Mouse (Mus musculus) ES-E14 (cell line): ENCODE measurements at regions not wholly inside any gene's neighbourhood (a gene's known extent, or its start where the extent isn't known, plus 50 kb on each side); places are given as distances from the start of the nearest gene placed in this dataset.
"Not testable (repeated sequence)": the region's sequence is repeated elsewhere in the genome, so short reads cannot be mapped to it uniquely, and the experiment has no call there.

Experiments used
- DNase-seq: peaks from one replicate; pipeline ENCODE4 v3.0.0-alpha.2; 2013; ENCODE audit warnings: low read depth, low spot score
- H3K27ac ChIP-seq: 2 replicates; pipeline ENCODE4 v1.5.1; 2012; ENCODE audit warnings: low read depth, mild to moderate bottlenecking, low read length, moderate library complexity, mixed read lengths; ENCODE audit not compliant: poor library complexity, insufficient read depth, severe bottlenecking
- H3K36me3 ChIP-seq: 2 replicates; pipeline ENCODE4 v1.6.1; 2012; ENCODE audit warnings: mild to moderate bottlenecking, low read length, moderate library complexity, mixed read lengths; ENCODE audit not compliant: control insufficient read depth, poor library complexity, insufficient read depth, severe bottlenecking
- H3K4me1 ChIP-seq, 2 experiments: fragments of 150-350 bp in 1 of 2; sonication (generic) in 1 of 2; 2 replicates each; pipeline ENCODE4 v1.6.1; 2012; ENCODE audit warnings: low read length in 2 of 2, mild to moderate bottlenecking in 1 of 2, mixed read lengths in 1 of 2; ENCODE audit not compliant: control insufficient read depth in 2 of 2, insufficient read depth in 2 of 2, poor library complexity in 1 of 2
- H3K4me3 ChIP-seq, 2 experiments: fragments of 150-350 bp in 1 of 2; sonication (generic) in 1 of 2; 2 replicates each; pipeline ENCODE4 v1.5.1; 2012; ENCODE audit warnings: low read length in 2 of 2, low read depth in 1 of 2, mild to moderate bottlenecking in 1 of 2, mixed read lengths in 1 of 2; ENCODE audit not compliant: insufficient read depth in 1 of 2, poor library complexity in 1 of 2, severe bottlenecking in 1 of 2
- H3K9ac ChIP-seq: 2 replicates; pipeline ENCODE4 v1.6.1; 2012; ENCODE audit warnings: low read depth, mild to moderate bottlenecking, low read length, mixed read lengths; ENCODE audit not compliant: poor library complexity, insufficient read depth, severe bottlenecking
- H3K9me3 ChIP-seq: fragments of 150-350 bp; sonication (generic); 2 replicates; pipeline ENCODE4 v1.6.1; 2012; ENCODE audit warnings: low read depth, mild to moderate bottlenecking, low read length; ENCODE audit not compliant: control insufficient read depth, insufficient read depth
- CHD2 ChIP-seq: IDR thresholded peaks from 2 replicates; pipeline ENCODE4 v1.6.1; 2014; ENCODE audit warnings: mild to moderate bottlenecking, low read depth, low read length, inconsistent platforms
- HCFC1 ChIP-seq: IDR thresholded peaks from 2 replicates; pipeline ENCODE4 v1.6.1; 2012; ENCODE audit warnings: low read length, inconsistent platforms, borderline replicate concordance; ENCODE audit not compliant: insufficient read depth
- MAFK ChIP-seq: IDR thresholded peaks from 2 replicates; pipeline ENCODE4 v1.6.1; 2014; ENCODE audit warnings: mild to moderate bottlenecking, low read depth, low read length, inconsistent platforms; ENCODE audit not compliant: insufficient read depth
- ZC3H11A ChIP-seq: IDR thresholded peaks from 2 replicates; pipeline ENCODE4 v1.6.1; 2012; ENCODE audit warnings: low read depth, mild to moderate bottlenecking, inconsistent platforms, low read length, borderline replicate concordance
- ZNF384 ChIP-seq: IDR thresholded peaks from 2 replicates; pipeline ENCODE4 v1.6.1; 2012; ENCODE audit warnings: low read depth, low read length, inconsistent platforms
- in situ Hi-C, 2 experiments: fragments of 600-800 bp; cut with MboI; formaldehyde crosslinking; loops; one replicate each; pipeline ENCODE4 v1.15.1; 2025; ENCODE audit warnings: low sequenced_read_pairs in 2 of 2, inconsistent platforms in 1 of 2; ENCODE audit not compliant: unreplicated experiment in 2 of 2

DNA sequence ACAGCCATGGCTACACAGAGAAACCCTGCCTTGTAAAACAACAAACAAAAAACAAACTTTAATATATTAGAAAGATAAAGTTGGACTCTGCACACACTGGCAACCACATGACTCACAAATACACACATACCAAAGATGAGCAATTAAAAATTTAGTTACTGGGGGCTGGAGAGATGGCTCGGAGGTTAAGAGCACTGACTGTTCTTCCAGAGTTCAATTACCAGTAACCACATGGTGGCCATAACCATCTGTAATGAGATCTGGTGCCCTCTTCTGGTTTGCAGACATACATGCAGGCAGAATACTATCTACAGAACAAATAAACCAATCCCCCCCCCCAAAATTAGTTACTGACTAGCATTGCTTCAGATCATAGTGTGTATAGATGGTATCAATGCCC, 58.7 kb upstream of the Zfp366 start:
- Histone ChIP-seq H3K9ac (no peak overlapping the region), H3K36me3 (no peaks in the 10 kb centered on the region; the same call in 1 of the 2 replicates), H3K4me1 (no peaks in the 10 kb centered on the region; a peak in 1 of 4 replicates), H3K27ac (no peak overlapping the region), H3K9me3 (peaks cover 20% of the 10 kb centered on the region; the same call in 1 of the 2 replicates), H3K4me3 (no peak overlapping the region)
- in situ Hi-C loops, result no loop called here
- TF ChIP-seq ZC3H11A (no peak), CHD2 (no peak), ZNF384 (no peak), HCFC1 (no peak), MAFK (no peak)
- DNase-seq, result no peak

- Histone ChIP-seq H3K4me1 (no peaks in the 10 kb centered on the region; a peak in 1 of 4 replicates), H3K9me3 (peaks cover 17% of the 10 kb centered on the region; the same call in 1 of the 2 replicates), H3K9ac (no peak overlapping the region), H3K36me3 (no peaks in the 10 kb centered on the region; the same call in 1 of the 2 replicates), H3K27ac (no peak overlapping the region), H3K4me3 (no peak overlapping the region)
- TF ChIP-seq HCFC1, result no peak
- TF ChIP-seq ZNF384, result no peak
- no peak for TF ChIP-seq ZC3H11A
- TF ChIP-seq MAFK, result no peak
- no peak for TF ChIP-seq CHD2
- DNase-seq, result no peak
- in situ Hi-C loops, result no loop called here
These were observed 59.6 kb upstream of the Zfp366 start for GRCm38 (mm10) chr13:99124894-99125570.

GRCm38 (mm10) chr13:99124141-99124540, 60.5 kb upstream of the Zfp366 start:
- Histone ChIP-seq H3K36me3 (no peaks in the 10 kb centered on the region), H3K4me1 (no peaks in the 10 kb centered on the region; a peak in 1 of 4 replicates), H3K27ac (no peak overlapping the region), H3K9ac (no peak overlapping the region), H3K9me3 (peaks cover 17% of the 10 kb centered on the region; the same call in 1 of the 2 replicates), H3K4me3 (no peak overlapping the region)
- DNase-seq, result no peak
- no peak for TF ChIP-seq ZNF384
- TF ChIP-seq CHD2, result no peak
- no peak for TF ChIP-seq HCFC1
- in situ Hi-C loops, result no loop called here

DNA sequence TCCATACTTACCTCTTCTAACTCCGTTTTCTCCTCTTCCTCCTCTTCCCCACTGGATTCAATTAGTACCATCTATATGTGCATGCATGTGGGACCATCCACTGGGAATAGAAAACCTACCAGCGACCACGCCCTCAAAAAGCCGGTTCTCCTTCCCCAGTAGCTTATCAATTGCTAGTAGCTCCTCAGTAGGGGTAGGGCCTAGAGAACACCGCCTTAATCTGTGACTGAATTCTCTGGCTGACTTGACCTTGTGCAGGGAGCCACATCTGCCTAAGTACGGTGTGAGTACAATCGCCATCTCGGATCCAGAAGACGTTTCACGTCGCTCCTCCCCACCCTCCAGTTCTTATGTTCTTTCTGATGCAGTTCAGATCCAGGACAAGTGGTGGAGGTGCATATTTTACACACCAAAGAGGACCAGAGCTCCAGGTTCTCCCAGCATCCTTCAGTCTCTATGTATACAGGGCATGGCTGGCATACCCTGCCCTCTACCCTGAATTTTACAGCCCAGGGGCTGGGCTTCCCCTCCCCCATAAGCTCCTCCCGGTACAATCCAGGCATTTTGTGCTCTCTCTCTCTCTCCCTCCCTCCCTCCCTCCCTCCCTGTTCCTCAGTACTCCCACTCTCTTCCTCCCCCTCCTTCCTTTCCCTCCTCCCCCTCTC, 61.0 kb upstream of the Zfp366 start:
- TF ChIP-seq ZNF384 (no peak), MAFK (no peak)
- H3K27ac ChIP-seq, result no peak overlapping the region
- H3K4me1 ChIP-seq, result no peaks in the 10 kb centered on the region; a peak in 1 of 4 replicates
- H3K4me3 ChIP-seq, result no peak overlapping the region
- in situ Hi-C loops, result no loop called here
- peaks cover 14% of the 10 kb centered on the region; the same call in 1 of the 2 replicates for H3K9me3 ChIP-seq
- no peaks in the 10 kb centered on the region for H3K36me3 ChIP-seq
- no peak overlapping the region for H3K9ac ChIP-seq
- no peak for DNase-seq

- H3K9ac ChIP-seq, in situ Hi-C loops, H3K36me3 ChIP-seq, H3K4me1 ChIP-seq, H3K4me3 ChIP-seq, H3K27ac ChIP-seq, DNase-seq, H3K9me3 ChIP-seq: not testable (repeated sequence)
These were observed 62.1 kb upstream of the Zfp366 start for GRCm38 (mm10) chr13:99122539-99122938.
